Mouse (Mus musculus) midbrain, embryonic 11.5 days (tissue): ENCODE results near the gene Rims1. TPM values are rescaled to one million over a fixed set of nuclear protein-coding genes. Genes with fewer than 3 reads are reported as not detected.
A peak's percentile ranks its signal among the peaks of the same experiment; 100 is the strongest.

ENCODE experiments used
- ATAC-seq: fragments of 200-750 bp; cut with Nextera tagmentation; 2 replicates; pipeline ENCODE4 v1.8.0; 2017; ENCODE audit warnings: moderate TSS enrichment, moderate library complexity; ENCODE audit not compliant: low FRiP score
- DNase-seq: peaks from one replicate; pipeline ENCODE4 v3.0.0; 2015; ENCODE audit warnings: low spot score; ENCODE audit errors: missing footprints
- H3K27ac ChIP-seq: fragments of 300-500 bp; sonication (generic); 2 replicates; pipeline ENCODE4 v1.5.1; 2014; ENCODE audit warnings: low read depth, low read length
- H3K27me3 ChIP-seq: fragments of 300-500 bp; sonication (generic); 2 replicates; pipeline ENCODE4 v1.6.1; 2014; ENCODE audit warnings: mild to moderate bottlenecking, low read length, moderate library complexity, mixed read lengths; ENCODE audit not compliant: control insufficient read depth, insufficient read depth
- H3K36me3 ChIP-seq: fragments of 300-500 bp; sonication (generic); 2 replicates; pipeline ENCODE4 v1.6.1; 2014; ENCODE audit warnings: mild to moderate bottlenecking, low read length, moderate library complexity, mixed read lengths; ENCODE audit not compliant: control insufficient read depth, insufficient read depth
- H3K4me1 ChIP-seq: fragments of 300-500 bp; sonication (generic); 2 replicates; pipeline ENCODE4 v1.6.1; 2014; ENCODE audit warnings: low read length; ENCODE audit not compliant: control insufficient read depth, insufficient read depth
- H3K4me2 ChIP-seq: fragments of 300-500 bp; sonication (generic); 2 replicates; pipeline ENCODE4 v1.6.1; 2014; ENCODE audit warnings: mild to moderate bottlenecking, moderate library complexity
- H3K4me3 ChIP-seq: fragments of 300-500 bp; sonication (generic); 2 replicates; pipeline ENCODE4 v1.5.1; 2014; ENCODE audit warnings: low read depth, low read length
- H3K9ac ChIP-seq: fragments of 300-500 bp; sonication (generic); 2 replicates; pipeline ENCODE4 v1.6.1; 2014; ENCODE audit warnings: low read length
- H3K9me3 ChIP-seq: fragments of 300-500 bp; sonication (generic); 2 replicates; pipeline ENCODE4 v1.6.1; 2016; ENCODE audit warnings: low read length; ENCODE audit not compliant: control insufficient read depth
- WGBS: fragments of 180-500 bp; shearing (Covaris S2); extraction: QIAGEN DNeasy Blood & Tissue Kit; methylation state at CpG from one replicate; pipeline ENCODE4 v1.1.7; 2014; 5-methylcytosine and 5-hydroxymethylcytosine counted together
- polyA plus RNA-seq: library from polyadenylated mRNA; unstranded; fragments of >200 nt; fragmentation: Nextera tagmentation; extraction: Ambion mirVana; gene quantifications from 2 replicates; pipeline ENCODE4 v1.2.1, GENCODE M21; 2014

Rims1 gene
- polyA plus RNA-seq, 1 experiment from 2014 or later, result 3.6 TPM

DNA sequence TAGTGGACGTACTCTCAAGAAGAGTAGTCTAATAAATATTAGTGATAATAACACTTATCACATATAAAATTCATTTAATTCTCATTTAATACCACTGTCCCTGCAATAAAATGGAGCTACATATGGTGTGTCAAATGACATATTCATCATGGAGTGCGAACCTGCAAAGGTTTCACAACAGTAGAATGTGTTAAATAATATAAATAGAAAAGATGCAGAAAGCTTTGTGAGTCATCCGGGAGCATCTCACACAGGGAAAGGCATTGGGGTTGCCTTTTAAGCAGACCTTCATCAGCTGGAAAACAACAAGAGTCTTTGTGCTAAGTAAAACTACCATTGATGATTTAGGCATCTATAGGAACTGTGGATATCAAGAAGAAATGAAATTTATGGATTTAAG, 220.2 kb downstream of the Rims1 start:
- Histone ChIP-seq H3K36me3 (no peaks in the 10 kb centered on the region), H3K9me3 (no peaks in the 10 kb centered on the region), H3K4me2 (no peak overlapping the region), H3K4me3 (no peak overlapping the region), H3K27me3 (no peaks in the 10 kb centered on the region), H3K27ac (no peak overlapping the region), H3K4me1 (no peaks in the 10 kb centered on the region), H3K9ac (no peak overlapping the region)
- WGBS, result 87% methylated on average over 3 of the region's 3 CpGs
- DNase-seq (no peak), ATAC-seq (no peak)

DNA sequence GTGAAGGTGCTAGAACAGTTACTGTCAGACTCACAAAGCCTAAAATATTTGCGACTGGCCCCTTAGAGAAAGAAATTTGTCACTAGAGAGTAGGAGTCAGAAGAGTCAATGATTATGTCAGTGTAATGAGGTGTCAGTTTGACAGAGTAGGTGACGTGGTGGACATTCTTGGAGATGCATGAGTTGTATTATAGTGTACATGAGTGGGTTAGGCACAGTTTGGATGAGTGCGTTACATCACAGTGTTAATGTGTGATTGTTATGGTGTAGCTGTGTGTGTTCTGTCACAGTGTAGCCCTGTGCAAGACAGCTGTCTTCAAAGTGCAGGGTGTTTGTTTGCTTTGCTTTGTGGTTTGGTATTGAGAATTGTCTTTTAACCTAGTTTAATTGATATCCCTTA, 226.3 kb downstream of the Rims1 start:
- H3K27ac ChIP-seq, result no peak overlapping the region
- no peaks in the 10 kb centered on the region for H3K27me3 ChIP-seq
- no peak overlapping the region for H3K4me3 ChIP-seq
- no peak for ATAC-seq
- no peak for DNase-seq
- H3K4me2 ChIP-seq, result no peak overlapping the region
- no peaks in the 10 kb centered on the region for H3K36me3 ChIP-seq
- WGBS, result 86% methylated on average over 3 of the region's 3 CpGs
- H3K9me3 ChIP-seq, result no peaks in the 10 kb centered on the region
- H3K9ac ChIP-seq, result no peak overlapping the region
- no peaks in the 10 kb centered on the region for H3K4me1 ChIP-seq

DNA sequence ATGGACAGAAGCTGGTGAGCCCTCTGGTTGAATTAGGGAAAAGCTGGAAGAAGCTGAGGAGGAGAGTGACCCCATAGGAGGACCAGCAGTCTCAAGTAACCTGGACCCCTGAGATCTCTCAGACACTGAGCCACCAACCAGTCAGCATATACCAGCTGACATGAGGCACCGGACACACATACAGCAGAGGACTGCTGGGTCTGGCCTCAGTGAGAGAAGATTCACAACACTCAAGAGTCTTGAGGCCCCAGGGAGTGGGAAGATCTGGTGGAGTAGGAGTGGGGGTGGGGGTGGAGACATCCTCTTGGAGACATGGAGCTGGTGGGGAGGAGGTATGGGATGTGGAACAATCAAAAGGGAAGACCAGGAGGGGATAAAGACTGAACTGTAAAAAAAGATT, 233.1 kb downstream of the Rims1 start:
- DNase-seq, result no peak
- H3K4me3 ChIP-seq, result no peak overlapping the region
- H3K4me2 ChIP-seq, result no peak overlapping the region
- no peak for ATAC-seq
- H3K4me1 ChIP-seq, result no peaks in the 10 kb centered on the region
- 95% methylated on average over 1 of the region's 1 CpGs for WGBS
- H3K9me3 ChIP-seq, result no peaks in the 10 kb centered on the region
- H3K27me3 ChIP-seq, result no peaks in the 10 kb centered on the region
- H3K9ac ChIP-seq, result no peak overlapping the region
- no peak overlapping the region for H3K27ac ChIP-seq
- H3K36me3 ChIP-seq, result no peaks in the 10 kb centered on the region

DNA sequence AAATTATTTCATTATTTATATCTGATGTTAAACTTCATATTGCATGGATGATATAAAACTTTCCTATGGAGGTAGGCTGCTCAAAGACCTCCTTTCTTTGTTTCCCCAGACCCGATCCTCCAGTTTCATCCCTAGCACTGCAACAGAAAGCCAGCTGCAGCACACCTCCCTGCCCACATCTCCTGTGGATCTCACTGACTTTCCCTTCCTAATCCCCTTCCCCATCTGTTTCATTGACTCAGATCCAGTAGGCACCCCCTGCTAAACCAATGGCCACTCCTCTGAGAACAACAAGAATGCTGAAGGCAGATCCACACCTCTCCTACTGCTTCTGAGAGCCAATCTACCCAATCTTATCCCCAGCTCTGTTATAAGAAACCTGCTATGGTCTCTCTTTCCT, 259.5 kb downstream of the Rims1 start:
- WGBS, result 74% methylated on average over 1 of the region's 1 CpGs
- Histone ChIP-seq H3K4me2 (no peak overlapping the region), H3K9ac (no peak overlapping the region), H3K36me3 (no peaks in the 10 kb centered on the region), H3K27me3 (no peaks in the 10 kb centered on the region), H3K4me3 (no peak overlapping the region), H3K9me3 (no peaks in the 10 kb centered on the region), H3K27ac (no peak overlapping the region), H3K4me1 (no peaks in the 10 kb centered on the region)
- ATAC-seq (no peak), DNase-seq (no peak)

- no peak overlapping the region for H3K9ac ChIP-seq
- WGBS, result 80% methylated on average over 7 of the region's 7 CpGs
- H3K27me3 ChIP-seq, result peaks cover 2% of the 10 kb centered on the region
- no peaks in the 10 kb centered on the region for H3K36me3 ChIP-seq
- H3K27ac ChIP-seq, result no peak overlapping the region
- no peak overlapping the region for H3K4me3 ChIP-seq
- no peak overlapping the region for H3K4me2 ChIP-seq
- no peaks in the 10 kb centered on the region for H3K4me1 ChIP-seq
- no peaks in the 10 kb centered on the region for H3K9me3 ChIP-seq
- DNase-seq (no peak), ATAC-seq (no peak)
These were observed 267.7 kb downstream of the Rims1 start for GRCm38 (mm10) chr1:22538129-22538528.

DNA sequence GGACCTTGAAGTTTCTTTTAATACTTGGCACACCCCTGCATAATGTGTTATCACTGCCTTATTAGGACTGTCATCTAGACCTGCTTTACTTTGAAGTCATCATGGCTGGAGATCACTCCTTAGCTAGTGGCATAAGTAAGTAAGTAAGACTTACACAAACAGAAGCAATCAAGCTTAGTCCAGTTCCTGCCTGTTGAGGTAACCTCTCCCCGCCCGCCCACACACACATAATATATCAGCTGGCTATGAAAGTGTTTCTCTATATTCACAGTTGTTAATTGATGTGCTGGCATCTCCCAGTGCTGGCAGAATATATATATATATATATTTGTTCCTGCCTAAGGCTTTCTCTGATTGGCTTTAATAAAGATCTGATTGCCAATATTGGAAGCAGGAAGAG, 269.0 kb downstream of the Rims1 start:
- no peak overlapping the region for H3K27ac ChIP-seq
- peaks cover 2% of the 10 kb centered on the region for H3K27me3 ChIP-seq
- WGBS, result 98% methylated on average over 2 of the region's 2 CpGs

DNA sequence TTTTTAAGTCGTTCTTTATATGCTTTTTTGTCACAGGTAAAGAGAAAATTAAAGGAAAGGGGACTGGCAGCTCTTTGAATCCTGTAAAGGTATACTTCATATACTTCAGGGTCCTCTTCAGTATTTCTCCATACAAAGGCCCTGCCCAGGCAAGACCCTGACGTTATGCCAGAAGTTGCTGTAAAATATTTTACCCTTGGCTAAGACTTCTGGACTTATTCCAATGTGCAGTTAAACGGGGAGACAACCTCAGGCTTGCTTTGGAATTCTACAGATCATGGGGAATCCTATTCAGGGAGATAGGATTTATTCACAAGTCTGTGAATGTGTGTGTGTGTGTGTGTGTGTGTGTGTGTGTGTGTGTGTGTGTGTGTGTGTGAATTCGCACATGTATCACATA, 270.7 kb downstream of the Rims1 start:
- 52% methylated on average over 4 of the region's 4 CpGs for WGBS
- Histone ChIP-seq H3K4me1 (no peaks in the 10 kb centered on the region), H3K27me3 (peaks cover 2% of the 10 kb centered on the region), H3K9me3 (no peaks in the 10 kb centered on the region), H3K9ac (no peak overlapping the region), H3K36me3 (no peaks in the 10 kb centered on the region), H3K27ac (no peak overlapping the region), H3K4me3 (no peak overlapping the region), H3K4me2 (no peak overlapping the region)
- no peak for ATAC-seq
- DNase-seq, result no peak

More for the DNA sequence above, 269.0 kb downstream of the Rims1 start:
- ATAC-seq (no peak), DNase-seq (no peak)
- no peaks in the 10 kb centered on the region for H3K9me3 ChIP-seq
- H3K4me2 ChIP-seq, result no peak overlapping the region
- no peaks in the 10 kb centered on the region for H3K4me1 ChIP-seq
- H3K4me3 ChIP-seq, result no peak overlapping the region
- H3K9ac ChIP-seq, result no peak overlapping the region
- H3K36me3 ChIP-seq, result no peaks in the 10 kb centered on the region

GRCm38 (mm10) chr1:22533146-22534096, 272.4 kb downstream of the Rims1 start:
- Histone ChIP-seq H3K27me3 (peaks cover 2% of the 10 kb centered on the region), H3K36me3 (no peaks in the 10 kb centered on the region), H3K9me3 (no peaks in the 10 kb centered on the region), H3K4me1 (no peaks in the 10 kb centered on the region), H3K9ac (peak overlapping the region; percentile 61), H3K4me3 (peak overlapping the region; percentile 66), H3K27ac (peak overlapping the region; percentile 25; the same call in 1 of the 2 replicates), H3K4me2 (peak overlapping the region; percentile 93)
- ATAC-seq (peak; percentile 95), DNase-seq (peak; percentile 96)
- WGBS, result under 1% methylated on average over 100 of the region's 112 CpGs

- 88% methylated on average over 4 of the region's 4 CpGs for WGBS
- no peaks in the 10 kb centered on the region for H3K4me1 ChIP-seq
These were observed 290.7 kb downstream of the Rims1 start for GRCm38 (mm10) chr1:22515103-22515502.

More at GRCm38 (mm10) chr1:22515103-22515502, 290.7 kb downstream of the Rims1 start:
- Histone ChIP-seq H3K27ac (no peak overlapping the region), H3K9me3 (no peaks in the 10 kb centered on the region), H3K9ac (no peak overlapping the region), H3K4me3 (no peak overlapping the region), H3K27me3 (no peaks in the 10 kb centered on the region), H3K4me2 (no peak overlapping the region), H3K36me3 (no peaks in the 10 kb centered on the region)
- no peak for DNase-seq
- ATAC-seq, result no peak
